Mouse (Mus musculus): Measurements from ENCODE around the gene Map3k20.

Map3k20 gene

DNA sequence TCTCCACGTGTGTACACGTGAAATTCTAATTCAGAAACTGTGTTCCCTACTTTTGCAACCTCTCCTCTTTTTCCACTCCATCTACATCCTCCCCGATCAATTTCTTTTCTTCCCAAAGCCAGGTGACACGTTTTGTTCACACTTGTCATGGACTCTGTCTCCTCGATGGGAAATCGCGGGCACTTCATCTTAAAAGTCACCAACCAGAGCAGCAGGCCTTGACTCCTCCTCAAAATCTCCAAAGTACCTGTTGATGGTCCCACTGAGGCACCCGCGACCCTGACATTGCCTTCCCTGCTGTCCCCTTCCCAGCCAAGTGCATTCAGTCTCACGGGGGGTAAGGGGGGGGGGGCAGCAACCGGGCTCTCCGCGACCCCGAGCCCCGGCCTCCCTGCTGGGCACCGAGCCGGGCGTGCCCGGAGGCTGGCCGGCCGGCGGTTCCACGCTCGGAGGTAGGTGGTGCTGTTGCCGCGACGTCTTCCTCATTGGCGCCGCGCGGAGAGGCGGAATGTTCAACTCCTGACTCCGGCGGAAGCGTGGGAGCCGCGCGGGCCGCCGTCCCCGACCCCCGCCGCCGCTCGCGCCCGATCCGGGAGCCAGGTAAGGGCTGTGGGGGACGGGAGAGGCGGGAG, at the start of gene Map3k20:
Map3k20 (plus strand) TSS at position 382 of the 632 bp plus-strand sequence.
- peak; percentile 54 to 56 for DNase-seq

DNA sequence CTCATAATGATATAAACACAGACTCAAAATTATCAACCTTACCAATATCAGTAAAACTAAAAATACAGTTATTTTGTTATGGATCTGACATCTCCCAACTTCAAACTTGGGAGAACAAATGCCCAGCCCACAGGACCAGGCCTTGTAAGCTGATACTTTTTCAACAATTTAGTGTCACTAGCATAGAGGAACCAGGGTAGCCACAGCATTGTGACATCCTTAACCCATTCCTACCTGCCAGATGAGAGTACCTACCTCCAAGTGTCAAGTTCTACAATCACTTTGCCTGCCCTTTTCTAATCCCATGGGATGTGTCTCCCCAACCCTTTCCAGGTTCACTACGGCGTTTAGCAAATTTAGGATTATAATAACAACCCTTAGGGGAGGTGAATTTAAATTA, 47.0 kb upstream of the Map3k20 start:
- no peak for DNase-seq

DNA sequence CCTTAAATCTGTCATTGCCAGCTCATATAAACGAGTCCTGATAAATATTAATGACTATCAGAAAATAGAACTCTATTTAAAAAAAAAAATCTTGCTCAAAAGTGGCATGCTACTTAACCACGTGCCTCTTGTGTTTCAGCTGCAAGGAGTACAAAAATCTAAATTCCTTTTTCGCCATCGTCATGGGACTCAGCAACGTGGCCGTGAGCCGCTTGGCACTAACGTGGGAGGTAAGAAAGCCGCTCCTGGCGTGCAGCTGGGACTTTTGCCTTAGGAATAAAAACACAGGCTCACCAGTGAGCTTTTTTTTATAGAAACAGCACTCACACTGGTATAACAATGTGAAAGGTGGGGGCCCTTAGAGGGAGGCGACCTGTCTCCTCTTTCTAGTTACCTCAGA, 46.5 kb upstream of the Map3k20 start:
- no peak for DNase-seq

DNA sequence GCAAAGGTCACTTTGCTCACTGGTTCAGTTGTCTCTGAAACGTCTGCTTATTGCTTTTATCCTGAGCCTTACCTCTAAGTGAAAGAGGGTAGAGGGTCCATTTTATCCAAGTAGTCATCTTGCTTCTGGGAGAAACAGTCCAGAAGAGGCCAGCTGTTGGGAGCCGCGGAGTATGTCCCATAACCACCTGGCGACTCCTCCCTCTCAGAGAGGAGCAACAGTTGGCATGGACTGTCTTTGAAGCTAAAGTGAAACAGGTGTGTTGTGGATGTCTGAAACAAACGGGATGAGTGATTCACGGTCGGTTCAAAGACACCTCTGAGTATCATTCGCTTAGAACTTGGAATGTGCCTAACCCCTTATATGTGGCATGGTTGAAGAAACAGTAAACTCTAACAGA, 46.0 kb upstream of the Map3k20 start:
- DNase-seq, result no peak

DNA sequence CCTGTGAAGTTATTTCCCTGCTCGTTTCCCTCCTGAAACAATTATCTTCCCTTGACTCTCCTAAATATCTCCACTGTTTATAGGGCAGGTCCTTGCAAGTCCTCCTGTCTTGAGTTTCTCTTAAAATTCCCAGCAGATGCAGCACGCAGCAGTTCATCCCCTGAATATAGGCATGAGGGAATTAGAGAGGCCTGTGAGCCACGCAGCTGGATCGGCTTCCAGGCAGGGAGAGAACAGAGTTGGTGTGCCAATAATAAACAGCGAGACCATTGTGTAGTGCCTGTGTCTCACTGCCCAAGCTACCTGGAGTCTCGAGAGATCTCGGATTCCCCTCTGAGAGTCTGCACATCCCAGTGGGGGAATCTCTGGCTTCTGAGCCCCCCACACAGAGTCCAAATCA, 45.4 kb upstream of the Map3k20 start:
- no peak for DNase-seq

DNA sequence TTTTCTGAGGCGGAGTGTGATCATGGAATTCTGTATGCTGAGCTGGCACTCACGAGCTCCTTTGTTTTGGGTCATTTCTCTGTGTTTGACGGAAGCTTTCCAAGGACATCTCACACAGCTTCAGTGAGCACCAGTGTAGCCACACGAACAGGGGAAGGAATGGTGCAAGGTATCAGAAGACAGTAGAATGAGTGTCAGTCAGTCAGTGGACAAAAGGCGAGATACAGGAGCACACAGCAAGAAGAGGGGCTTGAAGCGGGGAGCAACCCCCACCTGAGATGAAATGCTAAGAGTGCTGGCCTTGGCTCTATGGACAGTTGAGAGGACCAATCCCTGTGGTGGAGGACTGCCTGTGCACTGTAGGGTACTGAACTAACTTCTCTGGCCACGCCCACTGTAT, 44.7 kb upstream of the Map3k20 start:
- no peak for DNase-seq

DNA sequence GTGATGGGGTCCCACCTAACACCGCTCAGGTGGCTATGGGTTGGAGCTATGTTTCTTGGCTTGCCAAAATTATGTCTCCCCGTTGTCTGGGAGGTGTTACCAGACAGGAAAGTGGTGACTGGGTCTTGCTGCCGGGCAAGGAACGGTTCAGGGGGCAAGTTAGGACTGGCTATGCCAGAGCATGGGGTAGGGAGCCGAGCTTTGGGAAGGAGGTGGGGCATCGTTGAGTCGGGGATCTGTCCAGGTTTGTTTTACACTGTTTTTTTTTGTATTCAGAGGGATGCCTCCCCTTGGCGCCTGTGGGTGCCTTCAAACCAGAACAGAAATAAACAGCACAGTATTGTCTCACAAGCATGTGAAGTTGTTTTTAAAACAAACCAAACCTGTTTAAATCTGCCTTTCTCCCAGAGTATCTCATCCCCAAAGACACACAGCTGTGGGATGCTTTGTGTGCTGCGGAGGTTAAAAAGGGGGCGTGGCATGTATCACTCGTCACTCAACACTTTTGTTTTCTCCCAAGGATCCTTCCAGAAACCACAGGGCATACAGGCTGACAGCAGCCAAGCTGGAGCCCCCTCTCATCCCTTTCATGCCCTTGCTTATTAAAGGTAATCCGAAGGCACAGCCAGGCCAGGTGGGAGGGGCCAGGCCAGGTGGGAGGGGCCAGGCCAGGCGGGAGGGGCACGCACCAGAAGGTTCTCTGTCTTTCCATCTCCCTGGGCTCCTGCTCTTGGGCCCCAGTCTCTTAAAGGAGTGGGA, 43.5 kb upstream of the Map3k20 start:
- DNase-seq, result no peak

- DNase-seq, result no peak
These were observed 42.3 kb upstream of the Map3k20 start for GRCm38 (mm10) chr2:72242910-72243675.

DNA sequence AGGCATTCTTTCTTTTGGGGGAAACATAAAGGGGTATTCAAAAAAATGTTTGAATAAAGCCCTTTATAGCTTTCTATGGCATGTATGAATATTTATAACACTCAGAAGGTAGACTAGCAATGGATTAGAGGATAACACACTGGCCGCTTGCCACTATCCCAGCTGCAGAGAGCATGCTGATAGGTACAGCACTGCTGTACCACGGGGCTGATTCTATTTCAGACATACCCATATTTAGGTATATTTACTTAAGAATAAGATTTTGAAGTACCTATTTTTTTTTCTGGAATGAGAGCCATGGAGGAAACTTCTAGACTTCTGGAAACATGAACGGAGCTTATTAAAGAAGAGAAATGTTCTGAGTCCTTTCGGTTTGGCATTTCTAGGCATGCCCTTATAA, 39.8 kb upstream of the Map3k20 start:
- no peak for DNase-seq

GRCm38 (mm10) chr2:72246376-72246775, 39.1 kb upstream of the Map3k20 start:
- DNase-seq, result no peak

DNA sequence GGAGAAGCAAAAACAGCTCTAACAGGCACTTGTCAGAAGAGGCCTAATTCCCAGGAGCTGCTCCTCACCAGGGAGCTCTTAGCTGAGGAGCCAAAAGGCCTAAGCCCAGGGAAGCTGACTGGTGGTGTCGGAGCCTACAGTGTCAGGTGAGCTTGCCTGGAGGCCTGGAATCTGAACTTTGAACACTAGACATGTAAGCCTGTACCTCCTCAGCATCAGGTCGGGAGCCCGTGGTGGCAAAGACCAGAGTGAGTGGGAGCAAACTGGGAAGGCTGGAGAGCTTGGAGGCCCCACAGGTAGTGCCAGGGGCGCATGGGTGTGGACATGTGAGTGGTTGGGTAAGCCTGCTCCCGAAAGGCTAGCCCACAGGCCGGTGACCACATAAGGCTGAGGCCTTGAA, 37.6 kb upstream of the Map3k20 start:
- no peak for DNase-seq

DNA sequence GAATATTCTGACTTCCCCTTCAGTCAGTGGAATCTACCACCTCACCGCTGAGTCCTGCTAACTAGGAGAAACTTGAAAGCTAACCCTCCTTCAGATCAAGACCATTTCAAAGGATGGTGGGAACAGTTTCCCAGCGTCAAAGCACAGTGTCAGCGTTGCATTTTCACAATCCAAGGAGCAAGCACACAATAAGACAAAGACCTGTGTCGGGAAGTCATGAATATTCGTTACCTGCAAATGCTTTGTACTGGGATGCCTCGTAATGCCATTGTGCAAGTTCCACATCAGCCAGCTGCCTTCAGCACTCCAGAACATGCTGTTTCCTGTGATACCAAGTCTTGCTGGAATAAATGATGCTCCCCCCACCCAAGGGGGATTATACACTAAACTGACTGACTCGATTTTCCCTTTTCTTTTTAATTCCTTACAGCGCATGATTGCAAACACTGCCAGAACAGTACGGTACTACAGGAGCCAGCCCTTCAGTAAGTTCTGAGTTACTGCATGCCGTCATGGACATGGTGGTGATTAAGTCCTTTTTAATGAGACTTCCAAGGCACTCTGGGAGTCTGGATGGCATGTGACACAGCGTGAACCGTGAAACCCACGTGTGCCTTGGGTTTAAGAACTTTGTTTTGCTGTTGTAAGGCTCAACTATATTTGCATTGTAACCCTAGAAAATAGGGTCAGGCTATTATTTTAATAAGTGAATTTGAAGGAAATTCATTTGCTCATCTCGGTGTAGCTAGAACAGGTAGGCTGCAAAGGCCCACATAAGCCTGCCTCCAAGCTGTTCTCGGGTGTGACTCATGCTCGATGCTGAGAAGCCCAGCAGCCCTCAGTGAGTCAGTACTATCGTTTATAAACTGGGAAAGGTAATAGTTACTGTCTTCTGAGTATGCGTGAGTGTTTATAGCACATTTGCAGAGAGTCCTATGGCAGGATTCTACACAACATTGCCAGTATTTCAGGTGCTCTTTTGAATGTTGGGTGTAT, 32.6 kb upstream of the Map3k20 start:
- no peak for DNase-seq

DNA sequence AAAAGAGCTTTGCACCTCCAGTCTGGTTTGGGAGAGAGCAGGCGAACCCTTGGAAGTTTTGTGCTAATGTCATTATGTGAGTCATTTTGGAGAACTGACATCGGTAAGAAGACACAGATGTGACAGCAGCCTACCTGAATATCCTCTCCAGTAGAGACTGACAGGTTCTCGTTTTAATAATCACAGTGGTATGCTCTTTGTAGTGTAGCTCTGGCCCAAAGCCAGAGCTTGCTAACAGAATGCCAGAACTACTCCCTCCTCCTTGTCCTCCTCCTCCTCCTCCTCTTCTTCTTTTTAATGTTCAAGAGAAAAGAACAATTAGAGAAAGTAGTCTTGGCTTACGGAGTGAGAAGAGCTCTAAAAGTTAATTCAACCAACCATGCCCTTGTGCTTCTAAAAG, 31.6 kb upstream of the Map3k20 start:
- no peak for DNase-seq

DNA sequence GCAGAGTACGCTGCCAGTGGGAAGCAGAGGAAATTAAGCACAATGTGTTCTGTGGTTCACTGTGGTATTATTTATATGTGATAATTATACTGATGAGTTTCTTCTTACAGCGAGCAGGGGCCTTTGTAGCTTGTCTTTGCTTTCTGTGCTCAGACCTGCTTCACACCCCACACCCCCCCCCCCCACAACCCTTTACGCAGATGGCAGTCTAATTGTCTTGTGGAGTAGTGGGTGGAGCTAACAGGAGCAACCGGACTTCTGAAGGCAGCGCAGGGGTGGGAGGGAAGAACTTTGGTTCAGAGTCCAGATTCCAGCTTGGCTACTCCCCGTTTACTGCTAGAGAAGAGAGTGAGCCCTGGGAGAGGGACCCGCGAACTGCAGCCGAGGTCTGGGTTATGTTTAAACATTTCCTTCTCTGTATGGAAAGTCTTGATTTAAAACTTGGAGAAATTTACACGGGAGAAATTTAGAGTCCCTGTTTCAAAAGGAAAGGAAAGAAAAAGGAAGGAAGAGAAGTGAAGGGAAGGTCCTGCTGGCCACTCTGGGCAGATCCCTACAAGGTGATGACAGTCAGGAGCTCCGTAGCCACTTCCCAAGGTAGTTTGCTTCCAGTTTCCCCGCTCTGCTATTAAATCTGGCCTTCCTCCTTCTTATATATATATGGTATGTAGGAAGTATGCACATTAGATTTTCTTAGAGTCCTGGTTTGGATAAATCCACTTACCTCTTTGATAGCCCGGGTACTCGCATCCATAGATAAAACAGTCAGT, 30.4 kb upstream of the Map3k20 start:
- no peak for DNase-seq

DNA sequence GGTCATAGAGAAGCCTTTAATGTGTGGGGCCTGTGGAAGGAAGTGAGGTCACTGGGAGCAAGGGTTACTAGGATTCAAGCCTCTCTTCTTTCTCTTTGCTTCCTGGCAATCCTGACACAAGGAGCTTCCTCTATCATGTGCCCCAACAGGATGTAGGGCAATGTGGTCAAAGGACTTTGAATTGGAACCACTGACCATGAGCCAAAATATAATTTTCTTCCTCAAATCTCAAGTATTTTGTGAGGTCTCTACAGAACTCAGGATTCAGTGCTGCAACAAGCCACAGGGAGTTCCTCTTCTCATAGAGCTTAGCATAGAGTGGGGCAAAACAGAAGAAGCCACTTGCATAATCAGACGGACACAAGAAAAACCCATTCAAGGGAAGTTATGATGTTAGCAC, 24.7 kb upstream of the Map3k20 start:
- DNase-seq, result no peak

DNA sequence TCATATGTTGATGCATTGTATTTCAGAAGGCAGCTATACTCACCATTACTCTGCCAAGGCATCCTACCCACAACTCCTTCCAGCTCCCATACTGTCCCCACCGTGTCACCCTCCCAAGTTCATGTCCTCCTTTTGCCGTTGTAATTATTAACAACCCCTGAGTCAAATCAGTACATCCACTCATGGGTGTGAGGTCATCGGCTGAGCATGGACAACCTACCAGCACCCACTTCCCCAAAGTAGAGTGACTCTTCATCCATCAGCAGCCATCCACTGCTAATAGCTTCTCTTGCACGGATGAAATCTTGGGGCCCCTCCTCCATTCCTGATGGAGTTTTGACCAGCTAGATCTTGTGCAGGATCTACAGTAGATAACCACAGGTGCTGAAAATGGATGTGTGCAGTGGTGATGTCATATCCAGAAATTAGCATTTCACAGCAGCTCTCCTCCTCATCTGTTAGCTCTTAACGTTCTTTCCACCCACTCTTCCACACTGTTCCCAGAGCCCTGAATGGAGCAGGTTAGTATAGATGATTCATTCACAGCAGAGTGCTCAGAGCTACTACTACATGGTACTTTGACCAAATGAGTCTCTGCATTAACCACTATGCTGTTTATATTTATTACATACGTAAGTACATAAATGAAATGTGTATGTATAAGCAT, 22.5 kb upstream of the Map3k20 start:
- no peak for DNase-seq

DNA sequence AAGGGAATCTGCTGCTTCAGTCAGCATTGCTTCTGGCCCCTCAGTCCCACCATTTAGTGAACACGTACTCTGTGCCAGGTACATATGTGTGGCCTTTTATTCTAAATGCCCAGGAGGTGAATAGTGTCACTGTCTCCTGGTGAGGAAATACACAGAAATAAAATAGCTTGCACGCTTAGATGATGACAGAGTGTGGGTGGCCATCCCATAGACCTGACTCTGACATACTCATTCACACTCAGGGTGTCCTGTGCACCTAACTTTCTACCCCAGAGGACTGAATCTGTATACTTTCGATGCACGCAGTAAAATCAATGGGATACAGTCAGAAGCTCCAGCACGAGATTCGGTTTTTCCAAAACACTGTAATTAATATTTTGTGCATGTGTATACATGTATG, 18.0 kb upstream of the Map3k20 start:
- no peak for DNase-seq

- no peak for DNase-seq
These were observed 15.6 kb upstream of the Map3k20 start for GRCm38 (mm10) chr2:72269651-72270341.

- no peak for DNase-seq
These were observed 7.1 kb upstream of the Map3k20 start for GRCm38 (mm10) chr2:72278247-72278873.

- DNase-seq, result no peak
These were observed 4.9 kb upstream of the Map3k20 start for GRCm38 (mm10) chr2:72280524-72280923.
